Mouse (Mus musculus) C2C12 (cell line): ENCODE results near the gene Dedd2. TPM values are rescaled to one million over a fixed set of nuclear protein-coding genes. Genes with fewer than 3 reads are reported as not detected.

Experiments used
- H3K27me3 ChIP-seq: one replicate; pipeline ENCODE4 v1.6.1; 2011; ENCODE audit not compliant: control insufficient read depth, insufficient read depth, insufficient read length
- H3K36me3 ChIP-seq: one replicate; pipeline ENCODE4 v1.6.1; 2011; ENCODE audit not compliant: control insufficient read depth, insufficient read depth
- H3K4me3 ChIP-seq: one replicate; pipeline ENCODE4 v1.5.1; 2011; ENCODE audit warnings: mild to moderate bottlenecking, control low read depth; ENCODE audit not compliant: poor library complexity, insufficient read depth, severe bottlenecking
- H3K79me2 ChIP-seq: one replicate; pipeline ENCODE4 v1.6.1; 2011; ENCODE audit not compliant: control insufficient read depth, insufficient read depth
- H3K79me3 ChIP-seq: one replicate; pipeline ENCODE4 v1.6.1; 2011; ENCODE audit warnings: low read depth, control low read depth
- H3ac ChIP-seq: one replicate; pipeline ENCODE3; 2011; ENCODE audit warnings: low read depth; ENCODE audit not compliant: control insufficient read depth, insufficient read length
- CEBPB ChIP-seq: IDR thresholded peaks from one replicate; pipeline ENCODE4 v1.6.1; 2011; ENCODE audit warnings: low read depth, mild to moderate bottlenecking, control low read depth, moderate library complexity
- CTCF ChIP-seq: IDR thresholded peaks from one replicate; pipeline ENCODE4 v1.5.1; 2011; ENCODE audit not compliant: control insufficient read depth, insufficient read depth, insufficient read length
- FOSL1 ChIP-seq: IDR thresholded peaks from one replicate; pipeline ENCODE4 v1.8.0; 2011; ENCODE audit warnings: mild to moderate bottlenecking, low read length; ENCODE audit not compliant: poor library complexity, insufficient read depth, severe bottlenecking
- MAX ChIP-seq: IDR thresholded peaks from one replicate; pipeline ENCODE4 v1.6.1; 2011; ENCODE audit warnings: mild to moderate bottlenecking, control low read depth
- MYOD1 ChIP-seq: IDR thresholded peaks from one replicate; pipeline ENCODE4 v1.6.1; 2011; ENCODE audit warnings: low read depth; ENCODE audit not compliant: control insufficient read depth, insufficient read length
- MYOG ChIP-seq: IDR thresholded peaks from one replicate; pipeline ENCODE4 v1.6.1; 2011; ENCODE audit not compliant: control insufficient read depth, insufficient read length; ENCODE audit errors: extremely low read depth
- USF1 ChIP-seq: IDR thresholded peaks from one replicate; pipeline ENCODE4 v1.6.1; 2011; ENCODE audit warnings: low read depth, mild to moderate bottlenecking, control low read depth, moderate library complexity
- polyA plus RNA-seq: library from polyadenylated mRNA; unstranded; fragments of >200 nt; fragmentation: generic; extraction: Trizol; gene quantifications from one replicate; pipeline ENCODE4 v1.2.1, GENCODE M21; 2012; ENCODE audit warnings: missing spikeins

The Dedd2 gene
- polyA plus RNA-seq, 1 experiment, result 5.3 TPM

DNA sequence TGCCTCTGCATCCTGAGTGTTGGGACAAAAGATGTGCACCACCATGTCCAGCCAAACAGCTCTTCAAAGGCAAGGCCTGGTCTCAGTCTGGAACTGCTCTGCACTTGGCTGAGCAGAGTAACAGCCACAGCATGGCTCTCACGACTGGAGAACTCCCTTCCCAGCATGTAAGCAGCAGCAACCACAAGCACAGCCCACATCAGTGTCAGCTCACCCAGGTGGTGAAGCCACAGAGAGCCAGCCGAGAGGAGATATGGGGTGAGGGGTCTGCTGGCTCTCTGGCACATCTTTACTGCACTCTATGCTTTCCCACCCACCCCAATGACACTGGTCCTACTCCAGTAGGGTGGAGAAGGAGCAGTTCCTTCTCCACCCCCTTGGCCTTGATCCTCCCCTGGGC lies 12.6 kb upstream of the Dedd2 start:
- H3K79me3 ChIP-seq, result peaks cover 21% of the 10 kb centered on the region
- peaks cover 54% of the 10 kb centered on the region for H3K36me3 ChIP-seq
- H3K79me2 ChIP-seq, result peaks cover 41% of the 10 kb centered on the region
- no peak overlapping the region for H3K4me3 ChIP-seq
- TF ChIP-seq MYOG, result no peak
- no peak for TF ChIP-seq FOSL1
- no peak for TF ChIP-seq USF1
- no peak for TF ChIP-seq MYOD1
- TF ChIP-seq MAX, result no peak
- no peak for TF ChIP-seq CTCF
- no peak for TF ChIP-seq CEBPB
- no peaks in the 10 kb centered on the region for H3K27me3 ChIP-seq
- H3ac ChIP-seq, result no peak overlapping the region

DNA sequence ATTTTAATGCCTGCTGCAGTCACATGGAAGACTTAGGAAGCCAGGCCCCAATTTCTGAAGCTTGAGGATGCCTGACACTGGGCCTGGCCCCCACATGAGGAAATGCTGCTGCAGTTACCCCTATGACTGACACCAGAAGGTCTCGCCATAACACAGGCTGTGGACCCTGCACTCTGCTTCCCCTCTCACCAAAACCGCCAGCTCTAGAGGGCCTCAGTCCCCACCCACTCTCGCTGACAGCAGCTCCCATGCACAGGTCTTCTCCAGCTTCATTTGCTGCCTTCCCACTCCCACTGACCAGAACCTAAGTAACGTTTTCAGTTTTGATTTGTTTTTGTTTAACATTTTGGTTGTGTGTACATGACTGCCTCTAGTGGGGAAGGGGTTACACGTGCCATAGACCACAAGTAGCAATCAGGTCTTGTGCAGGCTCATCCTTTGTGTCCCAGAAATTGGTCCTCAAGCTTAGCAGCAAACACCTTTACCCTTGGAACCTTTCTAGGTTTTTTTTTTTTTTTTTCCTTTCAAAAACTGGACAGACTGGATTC lies 11.8 kb upstream of the Dedd2 start:
- peaks cover 21% of the 10 kb centered on the region for H3K79me3 ChIP-seq
- no peak overlapping the region for H3K4me3 ChIP-seq
- H3ac ChIP-seq, result no peak overlapping the region
- peaks cover 44% of the 10 kb centered on the region for H3K79me2 ChIP-seq
- H3K27me3 ChIP-seq, result no peaks in the 10 kb centered on the region
- no peak for TF ChIP-seq MYOG
- no peak for TF ChIP-seq CEBPB
- no peak for TF ChIP-seq USF1
- no peak for TF ChIP-seq CTCF
- no peak for TF ChIP-seq MYOD1
- TF ChIP-seq FOSL1, result no peak
- TF ChIP-seq MAX, result no peak
- peaks cover 58% of the 10 kb centered on the region for H3K36me3 ChIP-seq

DNA sequence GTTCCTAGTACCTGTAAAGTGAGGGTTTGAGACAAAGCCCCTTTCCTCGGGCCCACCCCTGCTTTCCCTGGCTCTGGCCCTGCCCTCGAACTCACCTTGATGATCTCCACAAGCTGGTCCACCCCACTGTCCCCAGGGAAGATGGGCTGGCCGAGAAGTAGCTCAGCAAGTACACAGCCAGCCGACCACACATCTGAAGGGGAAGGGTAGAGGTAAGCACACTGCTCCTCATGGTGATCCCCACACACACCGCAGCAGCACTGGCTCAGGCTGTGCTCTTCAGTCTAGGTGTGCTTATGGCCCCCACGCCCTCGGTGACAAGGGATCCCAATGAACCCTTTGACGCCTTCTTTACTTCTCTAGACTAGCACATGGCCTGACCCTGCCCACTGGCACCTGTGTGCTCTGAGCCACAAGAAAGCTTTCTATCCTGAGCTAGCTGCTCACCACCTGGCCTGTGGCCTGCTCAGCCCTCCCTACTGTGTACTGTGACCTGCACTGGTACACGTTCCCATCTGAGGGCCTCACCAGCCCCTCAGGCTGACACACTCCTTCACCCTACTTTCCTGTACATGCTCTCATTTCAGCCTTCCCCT lies 10.4 kb upstream of the Dedd2 start:
- no peak overlapping the region for H3K4me3 ChIP-seq
- H3K79me2 ChIP-seq, result peaks cover 31% of the 10 kb centered on the region
- no peak overlapping the region for H3ac ChIP-seq
- peaks cover 64% of the 10 kb centered on the region for H3K36me3 ChIP-seq
- H3K79me3 ChIP-seq, result peaks cover 7% of the 10 kb centered on the region
- no peaks in the 10 kb centered on the region for H3K27me3 ChIP-seq
- no peak for TF ChIP-seq MYOD1
- TF ChIP-seq USF1, result no peak
- TF ChIP-seq MYOG, result no peak
- TF ChIP-seq CTCF, result no peak
- TF ChIP-seq MAX, result no peak
- no peak for TF ChIP-seq FOSL1
- TF ChIP-seq CEBPB, result no peak

DNA sequence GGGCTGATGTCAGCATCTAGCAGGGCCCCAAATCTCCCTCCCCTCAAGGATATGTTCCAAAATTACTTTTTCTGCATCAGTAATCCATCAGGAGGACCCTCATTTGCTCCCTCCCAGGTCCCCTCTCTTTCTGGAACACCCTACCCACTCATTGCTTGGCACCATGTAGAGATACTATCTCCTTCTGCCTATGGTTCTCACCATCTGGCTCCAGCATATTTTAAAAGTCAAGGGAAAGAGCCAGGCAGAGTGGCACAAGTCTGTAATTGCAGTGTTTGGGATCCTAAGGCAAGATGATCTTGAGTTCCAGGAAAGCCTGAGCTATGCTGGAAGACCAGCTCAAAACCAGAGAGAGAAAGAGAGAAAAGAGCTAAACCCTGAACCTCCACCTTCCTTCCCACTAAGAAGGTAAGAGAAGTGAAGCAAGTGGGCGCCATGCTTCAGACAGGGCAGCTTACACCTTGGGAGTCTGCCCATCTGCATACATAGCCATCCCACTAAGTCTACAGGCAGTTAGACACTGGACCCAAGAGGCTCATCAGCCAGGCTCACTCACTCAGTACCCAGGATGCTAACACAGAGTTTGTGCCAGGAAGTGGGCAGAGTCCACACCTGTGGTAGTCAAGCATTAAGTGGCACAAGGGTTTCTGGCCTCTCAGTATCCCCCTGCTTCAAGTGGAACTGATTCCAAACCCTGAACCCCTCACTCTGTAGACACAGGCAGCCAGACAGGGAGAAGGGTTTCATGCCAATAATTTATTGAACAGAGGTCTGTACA lies 7.3 kb upstream of the Dedd2 start:
- Histone ChIP-seq H3K27me3 (no peaks in the 10 kb centered on the region), H3ac (no peak overlapping the region), H3K36me3 (peaks cover 48% of the 10 kb centered on the region), H3K79me3 (peaks cover 3% of the 10 kb centered on the region), H3K79me2 (peaks cover 23% of the 10 kb centered on the region), H3K4me3 (no peak overlapping the region)
- no peak for TF ChIP-seq USF1
- TF ChIP-seq MAX, result no peak

DNA sequence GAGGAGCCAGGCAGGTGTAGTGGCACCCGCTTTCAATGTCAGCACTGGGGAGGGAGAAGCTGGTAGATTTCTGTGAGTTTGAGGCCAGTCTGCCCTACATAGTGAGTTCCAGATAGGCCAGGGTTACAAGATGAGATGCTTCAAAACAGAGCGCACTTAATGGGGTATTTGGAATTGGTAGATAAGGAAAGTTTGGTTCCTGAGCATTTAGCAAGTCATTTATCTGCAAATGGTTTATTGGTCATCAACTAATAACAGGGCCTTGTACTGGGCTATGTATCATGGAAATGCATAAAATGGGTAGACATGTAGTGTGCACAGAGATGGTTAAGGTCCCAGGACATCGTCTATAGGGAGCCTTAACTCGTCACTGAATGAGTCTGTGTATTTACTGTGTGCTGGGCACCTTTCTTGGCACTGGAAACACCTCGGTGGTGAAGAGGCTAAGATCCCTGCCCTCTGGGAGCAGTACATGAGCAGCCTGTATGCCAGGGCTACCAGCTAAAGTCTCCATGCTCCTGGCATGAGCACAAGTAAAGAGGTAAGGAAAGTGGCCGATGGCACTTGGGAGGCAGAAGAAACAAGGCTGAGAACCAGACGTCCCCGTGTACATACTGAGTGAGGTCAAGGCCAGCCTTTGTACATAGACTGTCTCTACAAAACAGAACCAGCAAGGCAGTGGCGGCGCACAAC lies 2.0 kb upstream of the Dedd2 start:
- Histone ChIP-seq H3K36me3 (peaks cover 6% of the 10 kb centered on the region), H3K79me3 (peaks cover 11% of the 10 kb centered on the region), H3K27me3 (no peaks in the 10 kb centered on the region), H3K79me2 (peaks cover 30% of the 10 kb centered on the region), H3ac (peak overlapping the region; percentile 63), H3K4me3 (peak overlapping the region; percentile 44)
- no peak for TF ChIP-seq USF1
- TF ChIP-seq MAX, result no peak
- no peak for TF ChIP-seq CTCF
- TF ChIP-seq FOSL1, result no peak
- TF ChIP-seq MYOG, result no peak
